Mouse (Mus musculus) liver, adult 2 months (tissue): ENCODE measurements around the gene Lin52. TPM values are rescaled to one million over a fixed set of nuclear protein-coding genes. Genes with fewer than 3 reads are reported as not detected.

ENCODE experiments used
- DNase-seq: peaks from one replicate; pipeline ENCODE4 v3.0.0-alpha.2; 2011; ENCODE audit warnings: low read depth, low spot score; ENCODE audit errors: extremely low read depth
- H3K27ac ChIP-seq: fragments of 200-500 bp; replicated peaks from 2 replicates; pipeline ENCODE4 v1.5.1; 2012; ENCODE audit warnings: low read depth, mild to moderate bottlenecking, control low read depth, inconsistent platforms, low read length; ENCODE audit not compliant: insufficient read depth
- H3K27me3 ChIP-seq: fragments of 200-500 bp; 2 replicates; pipeline ENCODE4 v1.6.1; 2012; ENCODE audit warnings: mild to moderate bottlenecking, moderate library complexity, low read length, inconsistent platforms; ENCODE audit not compliant: control insufficient read depth, insufficient read depth
- H3K36me3 ChIP-seq: fragments of 200-500 bp; 2 replicates; pipeline ENCODE4 v1.6.1; 2012; ENCODE audit warnings: low read length, inconsistent platforms; ENCODE audit not compliant: control insufficient read depth, insufficient read depth
- H3K4me1 ChIP-seq: fragments of 200-500 bp; 2 replicates; pipeline ENCODE4 v1.6.1; 2011; ENCODE audit warnings: low read length; ENCODE audit not compliant: control insufficient read depth, insufficient read depth
- H3K4me3 ChIP-seq: fragments of 200-500 bp; 2 replicates; pipeline ENCODE4 v1.5.1; 2011; ENCODE audit warnings: low read depth, mild to moderate bottlenecking, control low read depth, low read length, moderate library complexity; ENCODE audit not compliant: insufficient read depth
- H3K79me2 ChIP-seq: fragments of 200-500 bp; 2 replicates; pipeline ENCODE4 v1.6.1; 2012; ENCODE audit warnings: inconsistent platforms, mild to moderate bottlenecking, low read length, moderate library complexity; ENCODE audit not compliant: control insufficient read depth, insufficient read depth
- H3K9ac ChIP-seq: fragments of 200-500 bp; 2 replicates; pipeline ENCODE4 v1.6.1; 2012; ENCODE audit warnings: low read depth, mild to moderate bottlenecking, control low read depth, inconsistent platforms, low read length
- CTCF ChIP-seq: fragments of 200-500 bp; IDR thresholded peaks from 2 replicates; pipeline ENCODE4 v1.5.1; 2011; ENCODE audit warnings: low read depth, low read length, control low read depth
- POLR2A ChIP-seq: fragments of 200-500 bp; IDR thresholded peaks from 2 replicates; pipeline ENCODE4 v1.6.1; 2011; ENCODE audit warnings: low read length, control low read depth; ENCODE audit not compliant: insufficient read depth; ENCODE audit errors: extremely low read depth
- WGBS: fragments of 180-500 bp; shearing (Covaris S2); methylation state at CpG from one replicate; pipeline ENCODE4 v1.1.7; 2018; 5-methylcytosine and 5-hydroxymethylcytosine counted together
- polyA plus RNA-seq: library from polyadenylated mRNA; depleted of rRNA; stranded (reverse); fragments of >200 nt; gene quantifications from 2 replicates; pipeline ENCODE4 v1.2.3, GENCODE M21; 2012
- total RNA-seq: library from RNA; depleted of rRNA; stranded (reverse); fragments of >200 nt; gene quantifications from 2 replicates; pipeline ENCODE4 v1.2.3, GENCODE M21; 2014

The Lin52 gene
- total and polyA plus RNA-seq, 2 experiments = 6.2 to 6.7 TPM

DNA sequence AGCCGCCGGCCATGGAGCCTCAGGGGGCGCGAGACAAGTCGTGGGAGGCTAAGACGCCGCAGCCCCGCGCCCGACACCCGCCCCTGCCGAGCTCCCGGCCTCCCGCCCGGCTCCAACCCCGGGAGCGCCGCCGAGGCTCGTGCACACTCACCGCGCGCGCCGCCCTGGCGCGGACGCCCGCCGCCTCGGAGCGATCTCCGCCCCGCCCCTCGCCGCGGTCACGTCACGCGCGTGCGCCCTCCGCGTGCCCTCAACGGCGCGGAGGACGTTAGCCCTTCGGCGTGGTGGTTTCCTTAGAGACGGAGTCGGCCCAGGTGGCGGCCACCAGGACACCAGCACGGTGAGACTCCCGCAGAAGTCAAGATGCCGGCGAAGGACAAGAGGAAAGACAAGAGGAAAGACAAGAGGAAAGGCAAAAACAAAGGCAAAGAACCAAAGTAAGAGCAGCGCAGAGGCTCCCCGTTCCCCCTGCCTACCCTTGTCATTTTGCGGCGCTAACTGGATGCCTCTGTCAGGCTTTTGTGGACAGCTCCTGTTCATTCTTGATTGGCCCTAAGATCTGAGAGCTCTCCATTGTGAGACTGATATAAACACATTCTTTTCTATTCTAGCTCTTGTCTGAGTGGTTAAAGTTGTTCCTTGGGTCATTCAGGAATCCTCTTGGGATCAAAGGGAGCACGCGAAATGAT lies 42.3 kb upstream of the Lin52 start, which contains the start of the genes Entpd5 and Bbof1:
TSS of gene Entpd5 (minus strand) at position 211 of the 689 bp plus-strand sequence.
TSS of gene Bbof1 (plus strand) at position 253 of the 689 bp plus-strand sequence.
- DNase-seq = peak; percentile 56
- WGBS = 2% methylated on average over 62 of the region's 63 CpGs
- TF ChIP-seq CTCF (no peak), POLR2A (peak; percentile 49; the same call in 1 of the 2 replicates)
- H3K4me1 ChIP-seq = peaks cover 4% of the 10 kb centered on the region; the same call in 1 of the 2 replicates
- H3K79me2 ChIP-seq = peaks cover 2% of the 10 kb centered on the region; the same call in 1 of the 2 replicates
- H3K36me3 ChIP-seq = no peaks in the 10 kb centered on the region
- H3K27ac ChIP-seq = peak within 1 kb of the TSS; percentile 66
- peak within 1 kb of the TSS; percentile 87 for H3K4me3 ChIP-seq
- peak within 1 kb of the TSS; percentile 87 for H3K9ac ChIP-seq
- no peaks in the 10 kb centered on the region for H3K27me3 ChIP-seq

DNA sequence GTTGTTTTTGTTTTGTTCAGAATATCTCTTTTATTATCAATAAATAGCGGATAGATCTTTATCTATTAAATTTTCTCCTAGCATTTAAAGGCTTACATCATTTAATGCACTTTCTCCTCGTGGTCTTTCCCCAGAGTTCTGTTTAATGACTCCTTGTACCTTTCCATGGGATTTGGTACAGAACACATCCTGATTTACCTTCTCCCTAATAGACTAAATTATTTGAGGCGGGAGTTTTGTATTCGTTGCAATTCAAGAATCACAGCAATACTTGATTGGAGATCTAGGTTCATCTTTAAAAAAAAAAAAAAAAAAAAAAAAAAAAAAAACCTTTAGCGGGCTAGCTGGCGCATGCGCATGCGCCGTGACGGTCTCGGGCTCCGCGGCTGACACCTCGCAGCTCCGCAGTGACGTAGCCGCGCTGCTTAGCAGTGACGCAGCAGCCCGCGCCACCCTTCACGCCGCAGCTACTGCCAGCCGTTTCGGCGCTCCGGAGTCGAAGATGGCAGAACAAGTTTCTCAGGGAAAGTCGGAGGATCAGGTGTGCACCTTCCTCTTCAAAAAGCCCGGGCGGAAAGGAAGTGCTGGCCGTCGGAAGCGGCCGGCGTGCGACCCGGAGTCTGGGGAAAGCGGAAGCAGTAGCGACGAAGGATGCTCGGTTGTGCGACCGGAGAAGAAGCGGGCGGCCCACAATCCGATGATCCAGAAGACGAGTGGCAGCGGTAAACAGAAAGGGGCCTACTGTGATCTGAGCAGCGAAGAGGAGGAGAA lies 34.2 kb upstream of the Lin52 start, which contains the start of gene Rnf113a2:
TSS of gene Rnf113a2 (plus strand) at position 363 of the 771 bp plus-strand sequence.
- WGBS = 2% methylated on average over 50 of the region's 50 CpGs
- H3K79me2 ChIP-seq = peaks cover 2% of the 10 kb centered on the region; the same call in 1 of the 2 replicates
- DNase-seq = peak; percentile 72

DNA sequence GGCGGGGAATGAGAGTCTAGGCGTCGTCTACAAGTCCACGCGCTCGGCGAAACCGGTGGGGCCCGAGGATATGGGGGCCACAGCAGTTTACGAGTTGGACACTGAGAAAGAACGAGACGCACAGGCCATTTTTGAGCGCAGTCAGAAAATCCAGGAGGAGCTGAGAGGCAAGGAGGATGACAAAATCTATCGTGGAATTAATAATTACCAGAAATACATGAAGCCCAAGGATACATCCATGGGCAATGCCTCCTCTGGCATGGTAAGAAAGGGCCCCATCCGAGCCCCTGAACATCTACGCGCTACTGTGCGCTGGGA lies 33.7 kb upstream of the Lin52 start:
- H3K9ac ChIP-seq = peak overlapping the region; percentile 81
- no peaks in the 10 kb centered on the region for H3K36me3 ChIP-seq
- no peak for DNase-seq
- peaks cover 2% of the 10 kb centered on the region; the same call in 1 of the 2 replicates for H3K79me2 ChIP-seq
- WGBS = 25% methylated on average over 18 of the region's 18 CpGs
- TF ChIP-seq CTCF = no peak
- no peak for TF ChIP-seq POLR2A
- H3K4me3 ChIP-seq = peak overlapping the region; percentile 92
- H3K27ac ChIP-seq = peak overlapping the region; percentile 65
- no peaks in the 10 kb centered on the region for H3K27me3 ChIP-seq
- H3K4me1 ChIP-seq = peaks cover 7% of the 10 kb centered on the region; the same call in 1 of the 2 replicates

More for the DNA sequence above, 34.2 kb upstream of the Lin52 start, which contains the start of gene Rnf113a2:
- TF ChIP-seq CTCF (no peak), POLR2A (peak; percentile 61; the same call in 1 of the 2 replicates)
- Histone ChIP-seq H3K27me3 (no peaks in the 10 kb centered on the region), H3K9ac (peak within 1 kb of the TSS; percentile 81), H3K36me3 (no peaks in the 10 kb centered on the region), H3K4me3 (peak within 1 kb of the TSS; percentile 92), H3K27ac (peak within 1 kb of the TSS; percentile 65), H3K4me1 (peaks cover 7% of the 10 kb centered on the region; the same call in 1 of the 2 replicates)

GRCm38 (mm10) chr12:84423990-84424389 lies 27.2 kb upstream of the Lin52 start:
- WGBS = 72% methylated on average over 3 of the region's 3 CpGs
- H3K4me1 ChIP-seq = no peaks in the 10 kb centered on the region
- no peak overlapping the region for H3K4me3 ChIP-seq
- no peaks in the 10 kb centered on the region for H3K36me3 ChIP-seq
- TF ChIP-seq POLR2A = no peak
- TF ChIP-seq CTCF = no peak
- DNase-seq = no peak
- H3K27ac ChIP-seq = no peak overlapping the region
- H3K9ac ChIP-seq = no peak overlapping the region
- no peaks in the 10 kb centered on the region for H3K79me2 ChIP-seq
- no peaks in the 10 kb centered on the region for H3K27me3 ChIP-seq

GRCm38 (mm10) chr12:84429825-84430224 lies 21.4 kb upstream of the Lin52 start:
- Histone ChIP-seq H3K27me3 (no peaks in the 10 kb centered on the region), H3K27ac (no peak overlapping the region), H3K79me2 (no peaks in the 10 kb centered on the region), H3K36me3 (peaks cover 43% of the 10 kb centered on the region), H3K4me3 (no peak overlapping the region), H3K4me1 (no peaks in the 10 kb centered on the region), H3K9ac (no peak overlapping the region)
- TF ChIP-seq CTCF (no peak), POLR2A (no peak)
- WGBS = 72% methylated on average over 2 of the region's 2 CpGs
- no peak for DNase-seq
